ENCODE assay signal across 8 mouse cellular contexts in the genomic region with DNA sequence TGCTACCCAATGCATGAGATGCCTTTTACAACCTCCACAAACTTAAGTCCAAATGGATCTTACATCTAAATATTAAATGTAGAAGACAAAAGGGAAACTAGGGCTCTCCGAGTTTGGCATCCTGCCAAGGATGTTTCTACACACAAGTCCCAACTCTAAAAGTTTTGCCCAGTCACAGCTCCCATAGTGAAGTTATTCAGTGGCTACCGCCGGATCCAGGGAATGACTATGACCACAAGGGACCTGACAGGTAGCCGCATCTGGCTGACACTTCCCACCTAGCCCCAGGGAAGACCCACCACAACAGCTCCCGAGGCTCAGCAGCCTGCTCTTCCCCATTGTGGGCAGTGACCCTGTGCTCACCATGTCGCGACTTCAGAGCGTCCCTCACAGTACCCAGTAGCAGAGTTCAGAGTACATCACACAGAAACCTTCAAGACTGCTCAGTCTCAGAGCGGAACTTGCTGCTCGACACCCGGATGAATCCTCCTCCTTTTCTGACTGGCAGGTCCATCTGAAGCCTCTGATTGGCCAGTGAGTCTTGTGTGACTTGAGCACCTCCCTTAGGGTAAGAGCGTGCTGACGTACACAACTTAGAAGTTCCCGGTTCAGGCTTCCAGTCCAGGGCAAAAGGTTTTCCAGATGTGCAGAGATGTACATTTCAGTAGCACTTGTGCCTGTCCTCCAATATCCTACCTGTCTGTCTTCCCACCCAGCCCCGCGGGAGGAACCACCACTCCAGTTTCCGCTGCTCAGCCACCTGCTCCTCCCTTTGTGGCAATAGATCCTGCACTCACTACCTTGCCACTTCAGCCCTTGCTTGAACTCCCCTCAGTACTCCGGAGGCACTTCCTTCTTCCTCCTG. TPM values are rescaled to one million over a fixed set of nuclear protein-coding genes. Genes with fewer than 3 reads are reported as not detected.
DNase-seq lines count a peak whose midpoint lies in the region; ATAC-seq and TF ChIP-seq lines count a peak whose summit lies in the region.

A gene (minus strand): TSS at position 499 of the 865 bp plus-strand sequence.

- H3K27me3 ChIP-seq in CH12.LX (replicated peaks): no peaks in the 10 kb centered on the region
- no peaks in the 10 kb centered on the region for H3K27me3 ChIP-seq in forebrain, embryonic 11.5 days (ENCODE audit: control insufficient read depth, insufficient read depth, low read length)
- H3K27me3 ChIP-seq in heart, embryonic 16.5 days (ENCODE audit: control insufficient read depth, insufficient read depth, low read length): no peaks in the 10 kb centered on the region
- no peaks in the 10 kb centered on the region for H3K27me3 ChIP-seq in liver, embryonic 15.5 days
- no peaks in the 10 kb centered on the region for H3K27me3 ChIP-seq in neural tube, embryonic 12.5 days (replicated peaks)

- no peak for TF ChIP-seq CTCF in CH12.LX (conservative IDR thresholded peaks at IDR 0.05 in 1 of 2, IDR thresholded peaks at IDR 0.05 in 1 of 2; ENCODE audit: low read depth in 2 of 2, low read length in 2 of 2)

- dilution Hi-C loops in CH12.LX (cut with MboI; ENCODE audit: extremely low pct_ligation_motif_present, extremely low pct_unique_long_range_greater_than_20kb, low sequenced_read_pairs): no loop called here

- peaks cover 5% of the 10 kb centered on the region for H3K79me2 ChIP-seq in CH12.LX (replicated peaks; ENCODE audit: control insufficient read depth, extremely low read depth, insufficient read depth, poor library complexity, severe bottlenecking)

- DNase-seq in CH12.LX (ENCODE audit: extremely low read depth): peak; percentile 95
- DNase-seq in c-Kit-positive CD71-positive TER-119-negative erythroid progenitor cells, embryonic 14.5 days (ENCODE audit: low read depth): peak; percentile 86
- peak; percentile 84 for DNase-seq in forebrain, embryonic 11.5 days (ENCODE audit: low spot score)
- peak; percentile 86 to 95 for DNase-seq in kidney, postnatal 36 days
- DNase-seq in telencephalon, adult 2 months (ENCODE audit: low read depth, low spot score): peak; percentile 94

- peaks cover 2 to 13% of the 10 kb centered on the region in 2 experiments for H3K36me3 ChIP-seq in CH12.LX (replicated peaks in 1 of 2; ENCODE audit: control insufficient read depth in 1 of 2, insufficient read depth in 1 of 2, low read length in 1 of 2)
- H3K36me3 ChIP-seq in forebrain, embryonic 11.5 days (ENCODE audit: control insufficient read depth, insufficient read depth, low read length): no peaks in the 10 kb centered on the region
- no peaks in the 10 kb centered on the region for H3K36me3 ChIP-seq in heart, embryonic 16.5 days (ENCODE audit: control insufficient read depth, insufficient read depth)
- no peaks in the 10 kb centered on the region for H3K36me3 ChIP-seq in liver, embryonic 15.5 days (replicated peaks)
- no peaks in the 10 kb centered on the region; the same call in 1 of the 2 replicates for H3K36me3 ChIP-seq in neural tube, embryonic 12.5 days

- TF ChIP-seq RAD21 in CH12.LX (IDR thresholded peaks at IDR 0.05; ENCODE audit: low read depth, low read length): no peak

- ATAC-seq in forebrain, embryonic 11.5 days (replicated peaks; ENCODE audit: low FRiP score): peak; percentile 100
- ATAC-seq in heart, embryonic 16.5 days (replicated peaks; ENCODE audit: extremely low read depth, insufficient read depth, low FRiP score): peak; percentile 99
- peak; percentile 100 for ATAC-seq in liver, embryonic 15.5 days (ENCODE audit: insufficient read depth)
- ATAC-seq in neural tube, embryonic 12.5 days (ENCODE audit: low FRiP score, low read depth): peak; percentile 100

- TF ChIP-seq POLR2A in CH12.LX (IDR thresholded peaks at IDR 0.05; ENCODE audit: low read depth, low read length): peak; percentile 84

- peak within 1 kb of the TSS; percentile 83 to 98 (median 91) for H3K4me3 ChIP-seq in CH12.LX (replicated peaks in 1 of 3; ENCODE audit: low read depth in 2 of 3, low read length in 2 of 3, poor library complexity in 1 of 3)
- peak within 1 kb of the TSS; percentile 51 for H3K4me3 ChIP-seq in forebrain, embryonic 11.5 days (ENCODE audit: low read depth, low read length)
- peak within 1 kb of the TSS; percentile 78 for H3K4me3 ChIP-seq in heart, embryonic 16.5 days (ENCODE audit: low read length)
- peak within 1 kb of the TSS; percentile 76 for H3K4me3 ChIP-seq in liver, embryonic 15.5 days (replicated peaks)
- H3K4me3 ChIP-seq in neural tube, embryonic 12.5 days: peak within 1 kb of the TSS; percentile 77

- H3K27ac ChIP-seq in CH12.LX (ENCODE audit: insufficient read depth, low read depth): no peak within 1 kb of the TSS
- no peak within 1 kb of the TSS for H3K27ac ChIP-seq in forebrain, embryonic 11.5 days (ENCODE audit: low read depth, low read length)
- H3K27ac ChIP-seq in heart, embryonic 16.5 days (ENCODE audit: low read length): peak within 1 kb of the TSS; percentile 43; the same call in 1 of the 2 replicates
- peak within 1 kb of the TSS; percentile 77 for H3K27ac ChIP-seq in liver, embryonic 15.5 days (replicated peaks)
- H3K27ac ChIP-seq in neural tube, embryonic 12.5 days: no peak within 1 kb of the TSS

- H3K9ac ChIP-seq in CH12.LX (ENCODE audit: insufficient read depth, low read depth): peak within 1 kb of the TSS; percentile 75
- peak within 1 kb of the TSS; percentile 67 for H3K9ac ChIP-seq in forebrain, embryonic 11.5 days (ENCODE audit: low read length)
- H3K9ac ChIP-seq in heart, embryonic 16.5 days (ENCODE audit: low read length): peak within 1 kb of the TSS; percentile 82
- H3K9ac ChIP-seq in liver, embryonic 15.5 days: peak within 1 kb of the TSS; percentile 74
- peak within 1 kb of the TSS; percentile 67 for H3K9ac ChIP-seq in neural tube, embryonic 12.5 days

- peak within 1 kb of the TSS; percentile 93 for H3K4me2 ChIP-seq in CH12.LX (ENCODE audit: insufficient read depth, low read depth, poor library complexity, severe bottlenecking)
- peak within 1 kb of the TSS; percentile 58 for H3K4me2 ChIP-seq in forebrain, embryonic 11.5 days (ENCODE audit: low read depth, low read length, severe bottlenecking)
- peak within 1 kb of the TSS; percentile 70 for H3K4me2 ChIP-seq in heart, embryonic 16.5 days (ENCODE audit: low read depth, low read length)
- peak within 1 kb of the TSS; percentile 79 for H3K4me2 ChIP-seq in liver, embryonic 15.5 days
- H3K4me2 ChIP-seq in neural tube, embryonic 12.5 days (replicated peaks): peak within 1 kb of the TSS; percentile 78

- H3K9me3 ChIP-seq in CH12.LX (replicated peaks; ENCODE audit: low read length): no peaks in the 10 kb centered on the region
- no peaks in the 10 kb centered on the region for H3K9me3 ChIP-seq in forebrain, embryonic 11.5 days (ENCODE audit: control insufficient read depth, low read length)
- H3K9me3 ChIP-seq in heart, embryonic 16.5 days (replicated peaks; ENCODE audit: control insufficient read depth, low read length): no peaks in the 10 kb centered on the region
- no peaks in the 10 kb centered on the region for H3K9me3 ChIP-seq in liver, embryonic 15.5 days (replicated peaks)
- H3K9me3 ChIP-seq in neural tube, embryonic 12.5 days: no peaks in the 10 kb centered on the region

- under 1% methylated on average over 18 of the region's 18 CpGs for WGBS in forebrain, embryonic 11.5 days
- under 1% methylated on average over 18 of the region's 18 CpGs for WGBS in heart, embryonic 16.5 days
- WGBS in liver, embryonic 15.5 days (ENCODE audit: insufficient replicate concordance): under 1% methylated on average over 18 of the region's 18 CpGs
- WGBS in neural tube, embryonic 12.5 days: 2% methylated on average over 18 of the region's 18 CpGs

- in situ Hi-C loops in CH12.LX (cut with MboI; ENCODE audit: low pct_ligation_motif_present, low pct_unique_long_range_greater_than_20kb, low sequenced_read_pairs): no loop called here

- peaks cover 7 to 23% of the 10 kb centered on the region in 2 experiments for H3K4me1 ChIP-seq in CH12.LX (ENCODE audit: control insufficient read depth in 1 of 2, insufficient read depth in 2 of 2)
- no peaks in the 10 kb centered on the region; the same call in 1 of the 2 replicates for H3K4me1 ChIP-seq in forebrain, embryonic 11.5 days (replicated peaks; ENCODE audit: control insufficient read depth, insufficient read depth, low read length)
- H3K4me1 ChIP-seq in heart, embryonic 16.5 days (ENCODE audit: control insufficient read depth, insufficient read depth, low read length): peaks cover 10% of the 10 kb centered on the region
- H3K4me1 ChIP-seq in liver, embryonic 15.5 days (replicated peaks): peaks cover 21% of the 10 kb centered on the region
- peaks cover 10% of the 10 kb centered on the region for H3K4me1 ChIP-seq in neural tube, embryonic 12.5 days

- no peak for TF ChIP-seq EP300 in CH12.LX (IDR thresholded peaks at IDR 0.05; ENCODE audit: low read length)

TF ChIP-seq in CH12.LX, 34 proteins besides CTCF, POLR2A, EP300 and RAD21 (continues in another document):
- TF ChIP-seq E2F4 (IDR thresholded peaks at IDR 0.05; ENCODE audit: insufficient replicate concordance, low read depth, low read length) (no peak), BHLHE40 (IDR thresholded peaks at IDR 0.05; ENCODE audit: low read depth, low read length) (no peak), USF1 (IDR thresholded peaks at IDR 0.05; ENCODE audit: low read depth, low read length) (no peak), MYC (IDR thresholded peaks at IDR 0.05; ENCODE audit: low read depth, low read length) (no peak), NRF1 (IDR thresholded peaks at IDR 0.05; ENCODE audit: low read depth, low read length) (no peak), MAX (IDR thresholded peaks at IDR 0.05; ENCODE audit: low read length) (no peak; the same call in 1 of the 2 replicates), SMC3 (IDR thresholded peaks at IDR 0.05; ENCODE audit: low read depth, low read length) (no peak), ETS1 (conservative IDR thresholded peaks at IDR 0.05; ENCODE audit: low read depth, low read length) (no peak), MEF2A (IDR thresholded peaks at IDR 0.05; ENCODE audit: borderline replicate concordance, low read depth, low read length) (no peak), SIN3A (IDR thresholded peaks at IDR 0.05; ENCODE audit: low read length) (peak; percentile 88), RCOR1 (conservative IDR thresholded peaks at IDR 0.05; ENCODE audit: low read depth, low read length) (no peak), POLR2AphosphoS2 (IDR thresholded peaks at IDR 0.05; ENCODE audit: low read depth, low read length) (peak; percentile 86; the same call in 1 of the 2 replicates), KAT2A (IDR thresholded peaks at IDR 0.05; ENCODE audit: insufficient replicate concordance, low read length) (0 out of 2 replicates have a peak, but pooled peaks have one; percentile 46)

RNA-seq across cellular contexts. Expression of the gene that starts here (rescaled TPM):
- total RNA-seq in CH12.LX (2012; rRNA removed) (6.1 and 6.7 TPM in 2 replicates), CH12.LX (2014; rRNA removed) (10.8 and 13.1 TPM in 2 replicates)
- 9.4 and 11.1 TPM in 2 replicates for polyA plus RNA-seq in CH12.LX (2012; ENCODE audit: insufficient read length, low read depth)
- 25.6 and 27.1 TPM in 2 replicates for polyA plus RNA-seq in forebrain, embryonic 11.5 days (2014; fragmentation: Nextera tagmentation; extraction: Ambion mirVana)
- 25.6 and 29.1 TPM in 2 replicates for polyA plus RNA-seq in heart, embryonic 16.5 days (2015; fragmentation: Nextera tagmentation; extraction: Ambion mirVana)
- 10.8 and 12.2 TPM in 2 replicates for polyA plus RNA-seq in liver, embryonic 15.5 days (2015; fragmentation: Nextera tagmentation; extraction: Ambion mirVana)
- polyA plus RNA-seq in neural tube, embryonic 12.5 days (2016; fragmentation: Nextera tagmentation; extraction: Ambion mirVana): 39.4 and 40.8 TPM in 2 replicates

Comparison
In these comparisons a context has a peak if more than half of its experiments do, and no peak if none do; other contexts are left out.
1. H3K27ac ChIP-seq: peak in heart, embryonic 16.5 days (single experiment) and liver, embryonic 15.5 days (single experiment); none in CH12.LX (single experiment), forebrain, embryonic 11.5 days (single experiment) and neural tube, embryonic 12.5 days (single experiment).
2. Peak in every context shown above with its lines, with median percentiles within 50 percentile points of each other: DNase-seq, H3K4me2 ChIP-seq, H3K4me3 ChIP-seq, H3K9ac ChIP-seq and ATAC-seq.